Mouse (Mus musculus): ENCODE results near the gene Hccs.
"Not testable (repeated sequence)": the region's sequence is repeated elsewhere in the genome, so short reads cannot be mapped to it uniquely, and the experiment has no call there.

The Hccs gene

GRCm38 (mm10) chrX:169319945-169320667, at the start of gene Hccs:
Hccs (minus strand) TSS chrX:169320372.
- DNase-seq (ENCODE audit: low spot score) = peak; percentile 70

- no peak for DNase-seq (ENCODE audit: low spot score)
These were observed 37.1 kb upstream of the Hccs start for GRCm38 (mm10) chrX:169357146-169357772.

GRCm38 (mm10) chrX:169338213-169338612, 18.0 kb upstream of the Hccs start:
- no peak for DNase-seq (ENCODE audit: low spot score)

- DNase-seq (ENCODE audit: low spot score) = no peak
These were observed 17.4 kb upstream of the Hccs start for GRCm38 (mm10) chrX:169337559-169337958.

GRCm38 (mm10) chrX:169332264-169332663, 12.1 kb upstream of the Hccs start:
- DNase-seq (ENCODE audit: low spot score) = peak; percentile 12

GRCm38 (mm10) chrX:169325929-169326595, 5.9 kb upstream of the Hccs start:
- no peak for DNase-seq (ENCODE audit: low spot score)

- not testable (repeated sequence) for DNase-seq (ENCODE audit: low spot score)
These were observed 465 bp upstream of the Hccs start for GRCm38 (mm10) chrX:169320668-169321005.

- DNase-seq (ENCODE audit: low spot score) = no peak
These were observed 959 bp downstream of the Hccs start for GRCm38 (mm10) chrX:169319066-169319760.

- DNase-seq (ENCODE audit: low spot score) = no peak
These were observed 11.6 kb downstream of the Hccs start for GRCm38 (mm10) chrX:169308559-169308958.

- peak; percentile 13 for DNase-seq (ENCODE audit: low spot score)
These were observed 16.2 kb downstream of the Hccs start for GRCm38 (mm10) chrX:169303945-169304344.

GRCm38 (mm10) chrX:169302271-169303045, 17.7 kb downstream of the Hccs start:
- no peak for DNase-seq (ENCODE audit: low spot score)

GRCm38 (mm10) chrX:169299579-169299978, 20.6 kb downstream of the Hccs start:
- DNase-seq (ENCODE audit: low spot score) = no peak

GRCm38 (mm10) chrX:169263433-169264172, 56.6 kb downstream of the Hccs start:
- DNase-seq (ENCODE audit: low spot score) = no peak

GRCm38 (mm10) chrX:169262212-169262611, 58.0 kb downstream of the Hccs start:
- no peak for DNase-seq (ENCODE audit: low spot score)

- no peak for DNase-seq (ENCODE audit: low spot score)
These were observed 59.1 kb downstream of the Hccs start for GRCm38 (mm10) chrX:169261034-169261433.

GRCm38 (mm10) chrX:169256741-169257140, 63.4 kb downstream of the Hccs start:
- DNase-seq (ENCODE audit: low spot score) = no peak

GRCm38 (mm10) chrX:169255915-169256314, 64.3 kb downstream of the Hccs start:
- no peak for DNase-seq (ENCODE audit: low spot score)

- no peak for DNase-seq (ENCODE audit: low spot score)
These were observed 97.7 kb downstream of the Hccs start for GRCm38 (mm10) chrX:169222357-169223062.

- DNase-seq (ENCODE audit: low spot score) = no peak
These were observed 100.1 kb downstream of the Hccs start for GRCm38 (mm10) chrX:169220064-169220463.

GRCm38 (mm10) chrX:169210019-169210418, 110.2 kb downstream of the Hccs start:
- DNase-seq (ENCODE audit: low spot score) = no peak
